Mouse (Mus musculus) ES-Bruce4 (cell line): Measurements from ENCODE around the gene Mrpl2.

Experiments
- CTCF ChIP-seq: IDR thresholded peaks from one replicate; pipeline ENCODE4 v1.8.1; 2011; ENCODE audit warnings: low read depth, low read length
- EP300 ChIP-seq: IDR thresholded peaks from 2 replicates; pipeline ENCODE4 v1.6.1; 2011; ENCODE audit warnings: low read depth, low read length; ENCODE audit not compliant: insufficient read depth
- POLR2A ChIP-seq: IDR thresholded peaks from one replicate; pipeline ENCODE4 v1.8.1; 2011; ENCODE audit warnings: low read length; ENCODE audit not compliant: insufficient read depth

- no peak for TF ChIP-seq CTCF
- TF ChIP-seq EP300, result no peak
- no peak for TF ChIP-seq POLR2A
Measured at GRCm38 (mm10) chr17:46636831-46637523, 9.1 kb upstream of the Mrpl2 start.
